Comparison of ENCODE assay signal across 24 mouse cellular contexts in genomic region chr11:61601465-61601864, GRCm38 (mm10). TPM values are rescaled to one million over a fixed set of nuclear protein-coding genes. Genes with fewer than 3 reads are reported as not detected.
"Had no signal": no experiment of that assay in that cellular context is flagged by ENCODE, and none has a peak within 500 bp of the region (broad histone marks: within the 10 kb centered on the region; RNA-seq: fewer than 3 reads in every experiment).

No protein-coding gene starts in this region.

- ATAC-seq: liver, embryonic 12.5 days; midbrain, embryonic 13.5 days; midbrain, embryonic 16.5 days had no signal

- H3K36me3 ChIP-seq: kidney, embryonic 15.5 days; limb, embryonic 10.5 days; limb, embryonic 13.5 days; liver, embryonic 12.5 days; liver, embryonic 15.5 days; midbrain, embryonic 10.5 days; midbrain, embryonic 13.5 days; neural tube, embryonic 13.5 days; stomach, embryonic 15.5 days had no signal

- H3K9ac ChIP-seq: kidney, embryonic 15.5 days; limb, embryonic 13.5 days; liver, embryonic 12.5 days; liver, embryonic 15.5 days; midbrain, embryonic 13.5 days; neural tube, embryonic 13.5 days; stomach, embryonic 15.5 days had no signal

- H3K9me3 ChIP-seq: limb, embryonic 10.5 days; liver, embryonic 15.5 days; neural tube, embryonic 13.5 days; stomach, embryonic 15.5 days had no signal

- H3K4me3 ChIP-seq: kidney, embryonic 15.5 days; left cerebral cortex, adult 2 months; limb, embryonic 10.5 days; limb, embryonic 13.5 days; liver, embryonic 12.5 days; liver, embryonic 15.5 days; megakaryocyte, embryonic 14.5 days; midbrain, embryonic 10.5 days; midbrain, embryonic 13.5 days; myocyte; neural tube, embryonic 13.5 days; stomach, embryonic 15.5 days had no signal

- H3K27ac ChIP-seq: kidney, embryonic 15.5 days; left cerebral cortex, adult 2 months; limb, embryonic 10.5 days; limb, embryonic 13.5 days; liver, embryonic 12.5 days; liver, embryonic 15.5 days; midbrain, embryonic 10.5 days; midbrain, embryonic 13.5 days; neural tube, embryonic 13.5 days; stomach, embryonic 15.5 days had no signal

- DNase-seq: kidney, adult 11 months; kidney, adult 8-10 months; kidney, postnatal 10 days; kidney, postnatal 36 days; layer of hippocampus, postnatal 36 days; liver; retina, postnatal 1 day; right cerebral cortex, postnatal 25 days; spleen, adult 18-20 months; thymus, postnatal 25 days had no signal

- H3K27me3 ChIP-seq: kidney, embryonic 15.5 days; limb, embryonic 13.5 days; midbrain, embryonic 13.5 days; neural tube, embryonic 13.5 days; stomach, embryonic 15.5 days had no signal

- H3K4me2 ChIP-seq: kidney, embryonic 15.5 days; limb, embryonic 13.5 days; liver, embryonic 12.5 days; liver, embryonic 15.5 days; midbrain, embryonic 13.5 days; neural tube, embryonic 13.5 days; stomach, embryonic 15.5 days had no signal

- H3K4me1 ChIP-seq: kidney, embryonic 15.5 days; liver, embryonic 12.5 days; liver, embryonic 15.5 days; midbrain, embryonic 13.5 days; neural tube, embryonic 13.5 days; stomach, embryonic 15.5 days had no signal

RNA-seq across cellular contexts. Expression of gene Epn2, which starts 22.0 kb away (rescaled TPM):
- total RNA-seq: monocyte, adult 5-6 weeks had no signal
